In the genomic region with DNA sequence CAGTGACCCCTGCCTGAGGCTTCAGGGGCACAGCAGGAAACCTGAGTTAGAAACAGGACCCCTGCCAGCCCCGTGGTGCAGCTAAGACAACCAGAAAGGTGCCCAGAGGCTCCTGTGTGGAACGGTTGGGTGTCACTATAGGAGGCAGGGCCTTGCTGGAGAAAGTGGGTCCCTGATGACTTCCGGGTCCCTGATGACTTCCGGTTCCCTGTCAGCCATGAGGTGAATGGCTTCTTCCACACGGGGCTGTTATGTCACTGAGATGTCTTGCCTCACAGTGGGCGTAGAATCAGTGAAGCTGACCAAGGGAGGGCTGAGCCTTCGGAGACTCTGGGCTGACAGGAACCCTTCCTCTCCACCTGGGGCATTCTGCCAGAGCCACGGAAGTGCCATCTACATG, we compare ENCODE assay signal across 25 mouse cellular contexts.
"Had no signal": no experiment of that assay in that cellular context is flagged by ENCODE, and none has a peak within 500 bp of the region (broad histone marks: within the 10 kb centered on the region; RNA-seq: fewer than 3 reads in every experiment).

No protein-coding gene starts in this region.

- H3K27ac ChIP-seq: heart, adult 2 months; heart, embryonic 13.5 days; heart, embryonic 15.5 days; hindbrain, embryonic 13.5 days; hindbrain, embryonic 15.5 days; hindbrain, postnatal 0 days; kidney, embryonic 15.5 days; kidney, postnatal 0 days; left cerebral cortex, adult 2 months; limb, embryonic 15.5 days; liver, embryonic 12.5 days; liver, embryonic 14.5 days had no signal

- ATAC-seq: hindbrain, postnatal 0 days; intestine, embryonic 16.5 days; liver, embryonic 12.5 days had no signal

- H3K27me3 ChIP-seq: heart, embryonic 13.5 days; heart, embryonic 15.5 days; hindbrain, embryonic 13.5 days; hindbrain, embryonic 15.5 days; kidney, embryonic 15.5 days; limb, embryonic 13.5 days; limb, embryonic 15.5 days; liver, embryonic 12.5 days had no signal

- H3K9me3 ChIP-seq: heart, embryonic 13.5 days; heart, embryonic 15.5 days; hindbrain, embryonic 13.5 days; hindbrain, embryonic 15.5 days; kidney, embryonic 15.5 days; limb, embryonic 13.5 days; limb, embryonic 15.5 days; liver, embryonic 12.5 days had no signal

- H3K9ac ChIP-seq: heart, embryonic 13.5 days; heart, embryonic 15.5 days; hindbrain, embryonic 13.5 days; hindbrain, embryonic 15.5 days; kidney, embryonic 15.5 days; limb, embryonic 13.5 days; limb, embryonic 15.5 days; liver, embryonic 12.5 days; liver, embryonic 14.5 days had no signal

- H3K4me1 ChIP-seq: heart, embryonic 15.5 days; limb, embryonic 13.5 days; liver, embryonic 12.5 days had no signal

- H3K4me3 ChIP-seq: heart, adult 2 months; heart, embryonic 13.5 days; heart, embryonic 15.5 days; hindbrain, embryonic 13.5 days; hindbrain, embryonic 15.5 days; kidney, embryonic 15.5 days; left cerebral cortex, adult 2 months; limb, embryonic 13.5 days; limb, embryonic 15.5 days; liver, embryonic 12.5 days had no signal

- H3K4me2 ChIP-seq: heart, embryonic 11.5 days; heart, embryonic 13.5 days; heart, embryonic 15.5 days; hindbrain, embryonic 13.5 days; hindbrain, embryonic 15.5 days; kidney, embryonic 15.5 days; limb, embryonic 13.5 days; limb, embryonic 15.5 days; liver, embryonic 12.5 days had no signal

- DNase-seq: gastrocnemius, postnatal 14 days; gastrocnemius, postnatal 36 days; heart, adult 2 months; heart, postnatal 14 days; heart, postnatal 36 days; kidney, adult 11 months; kidney, adult 2 months; kidney, adult 9 months; kidney, postnatal 14 days; kidney, postnatal 36 days; layer of hippocampus, adult 9-11 months had no signal
